Mouse (Mus musculus): ENCODE measurements at regions not wholly inside any gene's neighbourhood (a gene's known extent, or its start where the extent isn't known, plus 50 kb on each side); places are given as distances from the start of the nearest gene placed in this dataset.

- Histone ChIP-seq H3K36me3 (ENCODE audit: control insufficient read depth, insufficient read depth, low read length) (no peaks in the 10 kb centered on the region), H3K9ac (replicated peaks; ENCODE audit: low read length) (no peak overlapping the region), H3K4me1 (ENCODE audit: control insufficient read depth, insufficient read depth, low read length) (0 out of 2 replicates have a peak, but pooled peaks cover 1% of the 10 kb centered on the region), H3K27ac (replicated peaks; ENCODE audit: low read depth, low read length) (no peak overlapping the region), H3K27me3 (ENCODE audit: control insufficient read depth, insufficient read depth, low read length) (no peaks in the 10 kb centered on the region), H3K4me3 (replicated peaks; ENCODE audit: low read depth, low read length) (no peak overlapping the region), H3K9me3 (ENCODE audit: control insufficient read depth, low read length) (no peaks in the 10 kb centered on the region), H3K4me2 (ENCODE audit: low read length) (no peak overlapping the region)
- DNase-seq: no peak
- no peak for ATAC-seq (ENCODE audit: low FRiP score, low TSS enrichment)
- WGBS: 92% methylated on average over 5 of the region's 5 CpGs
Measured at GRCm38 (mm10) chr4:89510593-89510992, 168.6 kb upstream of the Dmrta1 start.

DNA sequence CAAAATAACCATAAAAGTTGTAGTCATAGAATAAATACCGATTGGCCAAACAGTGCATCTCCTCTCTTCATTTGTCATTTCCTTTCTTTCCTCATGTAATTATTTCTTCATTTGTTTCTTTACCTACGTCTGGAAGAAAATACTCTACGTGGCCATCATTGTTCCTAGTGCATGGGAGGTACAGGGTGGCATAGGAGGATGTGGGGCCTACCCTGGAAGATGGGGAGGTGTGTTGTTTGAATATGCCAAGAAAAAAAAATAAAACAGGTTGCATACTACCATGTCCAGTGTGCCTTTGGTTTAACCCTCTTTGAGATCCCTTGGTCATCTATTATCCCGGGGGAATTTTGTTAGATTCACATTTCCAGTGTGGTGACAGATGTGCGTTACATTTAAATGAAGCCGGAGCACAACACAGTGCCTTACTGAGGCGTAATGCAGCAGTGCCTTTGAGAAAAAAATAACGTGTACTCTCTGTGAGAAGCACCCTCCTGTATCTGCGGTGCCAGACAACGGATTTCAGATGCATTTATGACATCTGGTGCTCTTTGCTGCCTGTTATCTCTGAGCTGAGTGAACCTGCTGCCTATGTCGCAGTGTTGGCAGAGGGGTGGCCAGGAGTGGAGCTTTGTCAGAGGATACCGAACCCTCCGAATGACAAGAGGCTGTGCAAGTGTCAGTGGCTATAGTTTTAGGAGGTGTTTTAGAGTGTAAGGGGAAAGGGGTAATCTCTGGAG, 169.4 kb upstream of the Dmrta1 start:
- Histone ChIP-seq H3K36me3 (ENCODE audit: control insufficient read depth, insufficient read depth, low read length) (no peaks in the 10 kb centered on the region), H3K9ac (replicated peaks; ENCODE audit: low read length) (no peak overlapping the region), H3K4me1 (ENCODE audit: control insufficient read depth, insufficient read depth, low read length) (0 out of 2 replicates have a peak, but pooled peaks cover 3% of the 10 kb centered on the region), H3K27ac (replicated peaks; ENCODE audit: low read depth, low read length) (no peak overlapping the region), H3K9me3 (ENCODE audit: control insufficient read depth, low read length) (no peaks in the 10 kb centered on the region), H3K4me3 (replicated peaks; ENCODE audit: low read depth, low read length) (no peak overlapping the region), H3K27me3 (ENCODE audit: control insufficient read depth, insufficient read depth, low read length) (no peaks in the 10 kb centered on the region), H3K4me2 (ENCODE audit: low read length) (no peak overlapping the region)
- DNase-seq (no peak), ATAC-seq (ENCODE audit: low FRiP score, low TSS enrichment) (no peak)
- 83% methylated on average over 13 of the region's 13 CpGs for WGBS

DNA sequence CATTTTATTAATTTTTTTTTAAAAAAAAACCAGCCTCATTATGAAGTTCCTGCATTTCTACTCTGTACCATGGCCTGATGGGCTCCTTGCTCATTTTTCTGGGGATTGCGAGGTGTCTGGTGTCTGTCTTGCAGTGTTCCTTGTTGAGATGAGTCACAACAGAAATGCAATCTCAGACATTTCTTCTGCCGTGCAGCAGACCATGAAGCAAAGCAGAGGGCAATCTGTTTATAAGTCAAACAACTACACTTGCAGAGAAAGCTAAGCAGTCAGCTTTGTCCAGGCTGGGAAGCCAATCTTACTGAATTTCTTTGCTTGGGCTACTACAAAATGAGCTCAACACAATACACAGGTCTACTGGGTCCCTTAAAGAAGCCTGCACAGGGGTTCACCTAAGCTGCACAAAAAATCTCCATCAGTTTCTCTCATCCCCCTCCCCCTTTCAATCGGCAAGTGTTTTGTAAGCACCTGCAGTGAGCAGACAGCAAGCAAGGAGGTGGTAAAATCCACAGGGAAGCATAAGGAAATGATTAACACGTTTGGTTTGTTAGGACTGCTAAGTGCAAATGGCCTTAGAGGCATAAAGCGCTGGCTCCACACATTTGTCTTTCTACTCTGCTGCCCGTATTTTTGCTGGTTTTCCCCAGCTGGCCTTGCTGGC, 171.0 kb upstream of the Dmrta1 start:
- no peak overlapping the region for H3K9ac ChIP-seq (replicated peaks; ENCODE audit: low read length)
- no peaks in the 10 kb centered on the region for H3K27me3 ChIP-seq (ENCODE audit: control insufficient read depth, insufficient read depth, low read length)
- DNase-seq (no peak), ATAC-seq (ENCODE audit: low FRiP score, low TSS enrichment) (no peak)
- H3K4me3 ChIP-seq (replicated peaks; ENCODE audit: low read depth, low read length): no peak overlapping the region
- no peak overlapping the region for H3K27ac ChIP-seq (replicated peaks; ENCODE audit: low read depth, low read length)
- H3K9me3 ChIP-seq (ENCODE audit: control insufficient read depth, low read length): no peaks in the 10 kb centered on the region
- H3K36me3 ChIP-seq (ENCODE audit: control insufficient read depth, insufficient read depth, low read length): no peaks in the 10 kb centered on the region
- 33% methylated on average over 6 of the region's 6 CpGs for WGBS
- H3K4me1 ChIP-seq (ENCODE audit: control insufficient read depth, insufficient read depth, low read length): 0 out of 2 replicates have a peak, but pooled peaks cover 3% of the 10 kb centered on the region
- H3K4me2 ChIP-seq (ENCODE audit: low read length): no peak overlapping the region

GRCm38 (mm10) chr4:89505368-89505819, 173.8 kb upstream of the Dmrta1 start:
- H3K27ac ChIP-seq (replicated peaks; ENCODE audit: low read depth, low read length): no peak overlapping the region
- 0 out of 2 replicates have a peak, but pooled peaks cover 3% of the 10 kb centered on the region for H3K4me1 ChIP-seq (ENCODE audit: control insufficient read depth, insufficient read depth, low read length)
- H3K9ac ChIP-seq (replicated peaks; ENCODE audit: low read length): no peak overlapping the region
- H3K4me2 ChIP-seq (ENCODE audit: low read length): no peak overlapping the region
- no peak overlapping the region for H3K4me3 ChIP-seq (replicated peaks; ENCODE audit: low read depth, low read length)
- H3K9me3 ChIP-seq (ENCODE audit: control insufficient read depth, low read length): no peaks in the 10 kb centered on the region
- H3K27me3 ChIP-seq (ENCODE audit: control insufficient read depth, insufficient read depth, low read length): no peaks in the 10 kb centered on the region
- DNase-seq: peak; percentile 12
- peak; percentile 46; the same call in 1 of the 2 replicates for ATAC-seq (ENCODE audit: low FRiP score, low TSS enrichment)
- WGBS: 10% methylated on average over 6 of the region's 6 CpGs
- H3K36me3 ChIP-seq (ENCODE audit: control insufficient read depth, insufficient read depth, low read length): no peaks in the 10 kb centered on the region

GRCm38 (mm10) chr4:89500232-89500631, 179.0 kb upstream of the Dmrta1 start:
- no peaks in the 10 kb centered on the region for H3K36me3 ChIP-seq (ENCODE audit: control insufficient read depth, insufficient read depth, low read length)
- H3K4me3 ChIP-seq (replicated peaks; ENCODE audit: low read depth, low read length): no peak overlapping the region
- ATAC-seq (ENCODE audit: low FRiP score, low TSS enrichment): no peak
- no peaks in the 10 kb centered on the region for H3K9me3 ChIP-seq (ENCODE audit: control insufficient read depth, low read length)
- no peaks in the 10 kb centered on the region for H3K4me1 ChIP-seq (ENCODE audit: control insufficient read depth, insufficient read depth, low read length)
- 70% methylated on average over 4 of the region's 4 CpGs for WGBS
- no peak for DNase-seq
- H3K9ac ChIP-seq (replicated peaks; ENCODE audit: low read length): no peak overlapping the region
- no peaks in the 10 kb centered on the region for H3K27me3 ChIP-seq (ENCODE audit: control insufficient read depth, insufficient read depth, low read length)
- H3K4me2 ChIP-seq (ENCODE audit: low read length): no peak overlapping the region
- no peak overlapping the region for H3K27ac ChIP-seq (replicated peaks; ENCODE audit: low read depth, low read length)

DNA sequence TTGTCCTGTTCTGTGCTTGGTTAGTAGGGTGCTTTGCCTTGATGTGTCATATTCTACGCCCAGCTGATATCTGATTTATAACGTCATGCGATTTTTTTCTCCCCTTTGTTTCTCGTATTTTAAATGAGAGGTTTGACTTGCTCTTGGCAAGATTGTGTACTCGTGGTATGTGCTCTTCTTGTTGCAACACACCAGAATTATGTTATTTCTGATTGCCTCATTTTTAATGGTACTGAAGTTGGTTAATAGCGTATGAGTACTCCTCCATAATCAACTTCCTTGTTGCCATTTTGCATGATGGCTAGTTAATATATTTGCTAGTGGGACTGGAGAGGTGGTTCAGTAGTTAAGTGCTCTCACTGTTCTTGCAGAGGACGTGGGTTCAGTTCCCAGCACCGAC, 180.1 kb upstream of the Cdkn2b start:
- Histone ChIP-seq H3K4me3 (replicated peaks; ENCODE audit: low read depth, low read length) (no peak overlapping the region), H3K27me3 (ENCODE audit: control insufficient read depth, insufficient read depth, low read length) (no peaks in the 10 kb centered on the region), H3K36me3 (ENCODE audit: control insufficient read depth, insufficient read depth, low read length) (no peaks in the 10 kb centered on the region), H3K4me2 (ENCODE audit: low read length) (no peak overlapping the region), H3K27ac (replicated peaks; ENCODE audit: low read depth, low read length) (no peak overlapping the region), H3K9me3 (ENCODE audit: control insufficient read depth, low read length) (no peaks in the 10 kb centered on the region), H3K9ac (replicated peaks; ENCODE audit: low read length) (no peak overlapping the region), H3K4me1 (ENCODE audit: control insufficient read depth, insufficient read depth, low read length) (no peaks in the 10 kb centered on the region)
- WGBS: 90% methylated on average over 8 of the region's 8 CpGs
- ATAC-seq (ENCODE audit: low FRiP score, low TSS enrichment) (no peak), DNase-seq (no peak)

DNA sequence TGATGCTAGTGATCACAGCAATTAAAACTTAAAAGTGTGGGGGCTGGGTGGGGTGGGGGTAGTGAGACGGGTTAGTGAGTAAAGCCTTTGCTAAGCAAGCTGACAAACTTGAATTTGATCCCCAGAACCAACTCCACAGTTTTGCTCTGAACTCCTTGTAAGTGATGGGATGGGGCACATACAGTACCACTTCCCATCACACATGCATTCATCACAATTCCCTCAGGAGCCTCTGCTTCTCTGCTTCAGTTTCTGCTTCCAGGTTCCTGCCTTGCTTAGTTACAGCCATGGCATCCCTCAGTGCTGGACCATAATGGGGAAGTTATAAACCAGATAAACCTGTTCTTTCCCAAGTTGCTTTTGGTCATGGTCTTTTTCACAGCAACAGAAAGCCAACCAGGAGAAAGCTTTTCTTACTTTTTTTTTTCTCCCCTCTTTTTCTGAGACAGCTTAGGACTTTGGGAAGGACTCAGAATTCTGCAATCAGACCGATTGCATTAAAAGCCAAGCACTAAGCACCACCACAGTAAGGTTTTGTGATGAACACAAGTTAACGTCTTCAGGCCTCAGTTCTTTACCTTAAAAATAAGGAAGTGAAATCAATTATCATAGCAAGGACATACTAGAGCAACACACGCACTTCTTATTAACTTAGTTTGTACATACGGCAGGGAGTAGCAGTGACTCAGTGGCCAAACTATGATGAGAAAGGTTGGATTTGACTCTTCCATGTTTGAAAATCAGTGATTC, 176.8 kb upstream of the Cdkn2b start:
- ATAC-seq (ENCODE audit: low FRiP score, low TSS enrichment) (no peak), DNase-seq (no peak)
- 80% methylated on average over 5 of the region's 5 CpGs for WGBS

GRCm38 (mm10) chr4:89486963-89487362, 176.1 kb upstream of the Cdkn2b start:
- 86% methylated on average over 4 of the region's 4 CpGs for WGBS
- DNase-seq (no peak), ATAC-seq (ENCODE audit: low FRiP score, low TSS enrichment) (no peak)
- H3K27ac ChIP-seq (replicated peaks; ENCODE audit: low read depth, low read length): no peak overlapping the region
- no peaks in the 10 kb centered on the region for H3K4me1 ChIP-seq (ENCODE audit: control insufficient read depth, insufficient read depth, low read length)
- H3K36me3 ChIP-seq (ENCODE audit: control insufficient read depth, insufficient read depth, low read length): no peaks in the 10 kb centered on the region
- no peak overlapping the region for H3K4me2 ChIP-seq (ENCODE audit: low read length)
- no peak overlapping the region for H3K4me3 ChIP-seq (replicated peaks; ENCODE audit: low read depth, low read length)
- H3K9me3 ChIP-seq (ENCODE audit: control insufficient read depth, low read length): no peaks in the 10 kb centered on the region
- H3K27me3 ChIP-seq (ENCODE audit: control insufficient read depth, insufficient read depth, low read length): no peaks in the 10 kb centered on the region
- H3K9ac ChIP-seq (replicated peaks; ENCODE audit: low read length): no peak overlapping the region

More for the DNA sequence above, 176.8 kb upstream of the Cdkn2b start:
- Histone ChIP-seq H3K4me2 (ENCODE audit: low read length) (no peak overlapping the region), H3K4me1 (ENCODE audit: control insufficient read depth, insufficient read depth, low read length) (no peaks in the 10 kb centered on the region), H3K36me3 (ENCODE audit: control insufficient read depth, insufficient read depth, low read length) (no peaks in the 10 kb centered on the region), H3K27me3 (ENCODE audit: control insufficient read depth, insufficient read depth, low read length) (no peaks in the 10 kb centered on the region), H3K4me3 (replicated peaks; ENCODE audit: low read depth, low read length) (no peak overlapping the region), H3K9me3 (ENCODE audit: control insufficient read depth, low read length) (no peaks in the 10 kb centered on the region), H3K9ac (replicated peaks; ENCODE audit: low read length) (no peak overlapping the region), H3K27ac (replicated peaks; ENCODE audit: low read depth, low read length) (no peak overlapping the region)

Data from midbrain, embryonic 14.5 days (tissue).